Mouse (Mus musculus) lung, embryonic 14.5 days (tissue): ENCODE results near the gene Npy4r. TPM values are rescaled to one million over a fixed set of nuclear protein-coding genes. Genes with fewer than 3 reads are reported as not detected.
A peak's percentile ranks its signal among the peaks of the same experiment; 100 is the strongest.

Experiments
- ATAC-seq: fragments of 200-750 bp; cut with Nextera tagmentation; 2 replicates; pipeline ENCODE4 v1.8.0; 2017; ENCODE audit warnings: mild to moderate bottlenecking, moderate TSS enrichment, moderate library complexity; ENCODE audit not compliant: insufficient read depth
- DNase-seq: peaks from one replicate; pipeline ENCODE4 v3.0.0-alpha.2; 2015
- H3K27ac ChIP-seq: fragments of 300-500 bp; sonication (generic); 2 replicates; pipeline ENCODE4 v1.5.1; 2014; ENCODE audit warnings: low read depth, mild to moderate bottlenecking, moderate library complexity
- H3K27me3 ChIP-seq: fragments of 300-500 bp; sonication (generic); 2 replicates; pipeline ENCODE4 v1.6.1; 2014; ENCODE audit warnings: low read length, control low read depth; ENCODE audit not compliant: insufficient read depth
- H3K36me3 ChIP-seq: fragments of 300-500 bp; sonication (generic); 2 replicates; pipeline ENCODE4 v1.6.1; 2014; ENCODE audit warnings: control low read depth; ENCODE audit not compliant: insufficient read depth
- H3K4me1 ChIP-seq: fragments of 300-500 bp; sonication (generic); 2 replicates; pipeline ENCODE4 v1.6.1; 2014; ENCODE audit warnings: antibody characterized with exemption, control low read depth; ENCODE audit not compliant: insufficient read depth
- H3K4me2 ChIP-seq: fragments of 300-500 bp; sonication (generic); 2 replicates; pipeline ENCODE4 v1.6.1; 2014; ENCODE audit warnings: mild to moderate bottlenecking
- H3K4me3 ChIP-seq: fragments of 300-500 bp; sonication (generic); 2 replicates; pipeline ENCODE4 v1.5.1; 2014; ENCODE audit warnings: low read depth, low read length
- H3K9ac ChIP-seq: fragments of 300-500 bp; sonication (generic); 2 replicates; pipeline ENCODE4 v1.6.1; 2014
- H3K9me3 ChIP-seq: fragments of 300-500 bp; sonication (generic); 2 replicates; pipeline ENCODE4 v1.6.1; 2016; ENCODE audit warnings: low read depth, low read length, control low read depth
- CTCF ChIP-seq: IDR thresholded peaks from 2 replicates; pipeline ENCODE4 v1.5.1; 2016; ENCODE audit warnings: antibody characterized with exemption, low read depth
- WGBS: fragments of 180-500 bp; shearing (Covaris S2); extraction: QIAGEN DNeasy Blood & Tissue Kit; methylation state at CpG from one replicate; pipeline ENCODE4 v1.1.7; 2014; 5-methylcytosine and 5-hydroxymethylcytosine counted together
- polyA plus RNA-seq: library from polyadenylated mRNA; unstranded; fragments of >200 nt; fragmentation: Nextera tagmentation; extraction: Ambion mirVana; gene quantifications from 2 replicates; pipeline ENCODE4 v1.2.1, GENCODE M21; 2014

Npy4r gene
- polyA plus RNA-seq, 1 experiment from 2014 or later = 0.08 TPM

DNA sequence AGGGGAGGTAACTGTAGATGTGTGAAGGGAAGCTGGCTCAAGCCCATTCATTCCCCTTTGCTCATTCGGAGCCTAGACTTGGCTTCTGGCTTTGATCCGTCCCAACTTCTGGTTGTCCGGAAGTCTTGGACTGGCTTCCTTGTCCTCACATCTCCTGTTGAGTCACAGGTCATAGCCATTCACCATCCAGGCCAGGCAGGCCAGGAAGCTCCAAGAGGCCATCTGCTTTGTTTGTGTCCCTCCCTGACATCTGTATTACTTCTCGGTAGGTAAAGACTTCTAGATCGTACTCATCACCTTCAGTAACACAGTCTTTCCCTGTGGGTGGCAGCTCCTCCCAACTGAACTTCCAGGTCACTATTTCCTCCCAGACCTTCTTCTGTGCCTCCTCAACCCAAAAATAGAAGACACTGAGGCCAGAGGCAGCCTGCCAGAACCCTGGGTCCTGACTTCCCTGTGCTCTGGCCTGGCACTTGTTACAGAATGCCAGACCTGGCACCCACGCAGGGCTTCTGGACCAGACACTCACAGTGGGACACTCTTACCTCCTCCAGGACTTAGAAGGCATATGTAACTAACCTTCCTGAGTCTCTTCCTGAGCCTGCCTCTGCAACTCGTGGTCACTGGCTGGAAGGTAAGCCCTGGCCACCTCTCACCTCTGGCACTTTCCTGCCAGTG is 33.1 kb downstream of the Npy4r start:
- DNase-seq (no peak), ATAC-seq (no peak)
- 66% methylated on average over 7 of the region's 7 CpGs for WGBS
- H3K4me1 ChIP-seq = no peaks in the 10 kb centered on the region
- no peaks in the 10 kb centered on the region for H3K27me3 ChIP-seq
- H3K27ac ChIP-seq = no peak overlapping the region
- no peaks in the 10 kb centered on the region for H3K36me3 ChIP-seq
- H3K9me3 ChIP-seq = no peaks in the 10 kb centered on the region
- no peak overlapping the region for H3K9ac ChIP-seq
- no peak overlapping the region for H3K4me3 ChIP-seq
- no peak overlapping the region for H3K4me2 ChIP-seq
- no peak for TF ChIP-seq CTCF

DNA sequence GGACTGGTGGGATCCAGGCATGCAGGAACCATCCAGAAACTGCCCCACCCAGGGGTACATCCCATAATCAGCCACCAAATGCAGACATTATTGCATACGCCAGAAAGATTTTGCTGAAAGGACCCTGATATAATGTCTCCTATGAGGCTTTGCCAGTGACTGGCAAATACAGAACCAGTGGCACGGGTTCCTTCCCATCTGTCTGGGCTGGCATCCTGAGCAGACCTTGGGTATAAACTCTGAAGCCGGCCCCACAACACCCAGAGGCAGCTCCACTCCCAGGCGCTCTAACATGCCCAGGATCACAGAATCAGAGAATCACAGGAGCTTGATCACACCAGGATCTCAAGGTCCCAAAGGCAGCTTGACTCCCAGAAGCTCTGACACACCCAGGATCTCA is 38.0 kb downstream of the Npy4r start:
- no peak for TF ChIP-seq CTCF
- no peak for ATAC-seq
- WGBS = 81% methylated on average over 4 of the region's 4 CpGs

DNA sequence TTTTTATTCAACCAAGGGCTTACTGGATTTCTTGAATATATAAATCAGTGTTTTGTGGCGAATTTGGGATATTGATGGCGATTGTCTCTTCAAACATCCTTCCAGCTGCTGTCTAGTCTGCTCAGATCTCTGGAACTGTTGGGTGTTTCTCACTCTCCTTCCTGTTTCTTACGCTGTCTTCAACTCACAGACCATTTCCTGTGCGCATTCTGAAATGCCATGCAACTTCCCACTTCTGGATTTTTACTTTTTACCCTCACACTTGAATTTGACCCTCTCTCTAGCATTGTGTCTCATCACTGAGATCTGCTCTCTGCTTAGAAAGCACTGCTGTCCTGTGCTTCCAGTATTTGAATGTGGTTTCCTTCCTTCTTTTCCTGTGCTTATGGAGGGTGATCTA is 44.7 kb downstream of the Npy4r start:
- 64% methylated on average over 4 of the region's 4 CpGs for WGBS
- Histone ChIP-seq H3K27me3 (no peaks in the 10 kb centered on the region), H3K4me1 (no peaks in the 10 kb centered on the region), H3K27ac (no peak overlapping the region), H3K4me3 (no peak overlapping the region), H3K9ac (no peak overlapping the region), H3K36me3 (no peaks in the 10 kb centered on the region), H3K9me3 (no peaks in the 10 kb centered on the region), H3K4me2 (no peak overlapping the region)
- TF ChIP-seq CTCF = no peak
- DNase-seq (no peak), ATAC-seq (no peak)

More for the DNA sequence above, 38.0 kb downstream of the Npy4r start:
- Histone ChIP-seq H3K27me3 (no peaks in the 10 kb centered on the region), H3K27ac (no peak overlapping the region), H3K4me1 (no peaks in the 10 kb centered on the region), H3K4me3 (no peak overlapping the region), H3K4me2 (no peak overlapping the region), H3K9me3 (no peaks in the 10 kb centered on the region), H3K36me3 (no peaks in the 10 kb centered on the region), H3K9ac (no peak overlapping the region)
- no peak for DNase-seq

DNA sequence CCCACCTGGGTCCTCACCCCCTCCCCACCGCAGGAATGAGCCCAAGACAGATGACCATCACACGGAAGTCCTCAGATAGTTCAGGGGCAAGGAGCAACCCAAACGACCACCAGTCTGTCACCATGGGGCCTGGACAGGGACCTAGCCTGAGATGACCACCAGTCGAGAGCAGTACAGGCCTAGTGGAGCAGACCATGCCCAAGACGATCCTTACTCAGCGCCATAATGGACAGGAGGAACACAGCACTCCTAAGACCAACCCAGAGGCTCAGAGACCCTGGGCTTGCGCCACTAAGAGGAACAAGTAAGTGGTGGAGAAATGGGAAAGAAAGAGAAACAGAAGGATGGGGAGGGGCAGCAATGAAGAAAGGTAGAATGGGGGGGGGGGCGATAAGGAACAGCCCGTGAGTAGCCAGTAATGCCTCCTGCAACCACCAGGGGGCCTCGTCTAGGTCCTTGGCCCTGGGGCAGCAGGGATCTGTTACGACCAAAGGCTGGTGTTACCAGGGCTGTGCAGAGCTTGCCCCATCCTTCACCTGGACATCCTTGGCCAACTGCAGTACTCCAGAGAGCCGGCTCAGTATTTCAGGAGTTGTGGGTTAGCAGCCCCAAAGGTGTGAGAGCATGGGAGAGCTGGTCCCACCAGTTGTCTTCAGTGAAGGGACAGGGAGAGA is 45.8 kb downstream of the Npy4r start:
- H3K36me3 ChIP-seq = no peaks in the 10 kb centered on the region
- ATAC-seq = no peak
- TF ChIP-seq CTCF = peak; percentile 73
- H3K4me3 ChIP-seq = no peak overlapping the region
- no peaks in the 10 kb centered on the region for H3K4me1 ChIP-seq
- WGBS = 52% methylated on average over 12 of the region's 12 CpGs
- H3K9me3 ChIP-seq = no peaks in the 10 kb centered on the region
- peak; percentile 51 for DNase-seq
- no peaks in the 10 kb centered on the region for H3K27me3 ChIP-seq
- no peak overlapping the region for H3K27ac ChIP-seq
- no peak overlapping the region for H3K9ac ChIP-seq
- no peak overlapping the region for H3K4me2 ChIP-seq

DNA sequence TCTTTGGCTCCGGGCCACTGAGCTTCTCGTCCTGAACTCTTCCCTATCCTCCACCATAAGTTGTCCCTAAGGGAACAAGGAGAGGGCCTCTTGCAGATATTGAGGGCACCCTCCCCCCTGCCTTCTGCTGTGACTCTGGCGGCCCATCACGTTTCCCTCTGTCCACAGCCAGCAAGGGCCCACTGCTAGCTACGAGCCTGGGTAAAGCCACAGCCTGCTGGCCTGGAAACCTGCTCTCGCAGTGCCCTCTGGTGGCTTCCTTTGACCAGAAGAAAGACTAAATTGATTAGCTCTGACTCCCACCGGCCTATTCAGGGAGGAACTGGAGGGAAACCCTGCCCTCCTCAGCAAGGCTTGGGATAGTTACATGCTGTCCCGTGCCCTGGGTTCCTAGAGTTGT is 47.4 kb downstream of the Npy4r start:
- ATAC-seq = peak; percentile 75; the same call in 1 of the 2 replicates
- H3K27me3 ChIP-seq = no peaks in the 10 kb centered on the region
- TF ChIP-seq CTCF = peak; percentile 76
- no peak overlapping the region for H3K4me3 ChIP-seq
- H3K4me1 ChIP-seq = no peaks in the 10 kb centered on the region
- H3K9me3 ChIP-seq = no peaks in the 10 kb centered on the region
- H3K36me3 ChIP-seq = no peaks in the 10 kb centered on the region
- WGBS = 19% methylated on average over 8 of the region's 8 CpGs
- DNase-seq = peak; percentile 84
- no peak overlapping the region for H3K4me2 ChIP-seq
- H3K27ac ChIP-seq = no peak overlapping the region
- no peak overlapping the region for H3K9ac ChIP-seq

DNA sequence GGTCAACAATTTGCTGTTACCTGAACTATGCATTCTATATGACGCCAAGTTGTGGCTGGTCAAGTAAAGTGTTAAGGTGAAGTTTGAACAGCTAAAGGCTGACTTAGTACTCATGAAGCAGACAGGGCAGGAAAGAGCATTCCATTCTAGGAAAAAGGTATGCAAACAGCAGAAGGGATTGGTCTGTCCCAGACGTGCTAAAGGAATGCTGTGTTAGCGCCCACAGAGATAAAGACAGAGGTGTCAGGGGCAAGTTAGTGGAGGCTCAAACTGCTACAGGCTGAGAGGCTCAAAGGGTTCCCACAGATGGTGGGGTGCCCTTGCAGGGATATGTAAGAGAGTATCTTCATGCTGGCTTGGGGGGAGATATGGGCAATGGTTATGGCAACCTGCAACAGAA is 48.4 kb downstream of the Npy4r start:
- Histone ChIP-seq H3K36me3 (no peaks in the 10 kb centered on the region), H3K4me3 (no peak overlapping the region), H3K4me1 (no peaks in the 10 kb centered on the region), H3K9ac (no peak overlapping the region), H3K4me2 (no peak overlapping the region), H3K27me3 (no peaks in the 10 kb centered on the region), H3K27ac (no peak overlapping the region), H3K9me3 (no peaks in the 10 kb centered on the region)
- no peak for TF ChIP-seq CTCF
- WGBS = 52% methylated on average over 3 of the region's 3 CpGs
- ATAC-seq (no peak), DNase-seq (no peak)

DNA sequence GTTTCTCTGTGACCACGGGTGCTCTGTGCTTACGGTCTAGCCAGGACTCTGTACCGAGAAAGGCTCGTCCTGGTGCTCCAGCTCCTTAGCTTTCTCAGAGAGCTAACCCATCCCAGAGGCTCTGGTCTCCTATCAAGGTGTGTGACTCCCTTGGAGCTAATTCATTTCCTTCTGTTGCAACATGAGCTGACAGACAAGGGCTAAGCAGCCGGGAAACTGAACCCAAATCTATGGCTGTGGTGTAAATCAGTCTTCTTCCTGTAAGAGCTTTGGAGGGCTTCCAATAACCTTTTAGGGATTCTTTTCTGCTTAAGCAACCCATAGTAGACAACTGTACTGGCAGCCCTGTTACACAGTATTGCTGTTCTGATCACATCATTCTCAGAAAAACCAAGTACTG is 49.7 kb downstream of the Npy4r start, which contains the start of gene A630023A22Rik:
TSS of gene A630023A22Rik (minus strand) at position 154 of the 400 bp plus-strand sequence.
- H3K27me3 ChIP-seq = no peaks in the 10 kb centered on the region
- no peak within 1 kb of the TSS for H3K9ac ChIP-seq
- no peak within 1 kb of the TSS for H3K4me3 ChIP-seq
- H3K4me2 ChIP-seq = no peak within 1 kb of the TSS
- H3K27ac ChIP-seq = no peak within 1 kb of the TSS
- no peak for TF ChIP-seq CTCF
- WGBS = 50% methylated on average over 5 of the region's 5 CpGs
- no peaks in the 10 kb centered on the region for H3K4me1 ChIP-seq
- no peak for ATAC-seq
- H3K9me3 ChIP-seq = no peaks in the 10 kb centered on the region
- no peaks in the 10 kb centered on the region for H3K36me3 ChIP-seq
- DNase-seq = peak; percentile 59
